Mouse (Mus musculus) kidney, embryonic 15.5 days (tissue): ENCODE results near the gene Prkcb. TPM values are rescaled to one million over a fixed set of nuclear protein-coding genes. Genes with fewer than 3 reads are reported as not detected.

Experiments
- ATAC-seq: fragments of 200-750 bp; cut with Nextera tagmentation; replicated peaks from 2 replicates; pipeline ENCODE4 v1.8.0; 2017; ENCODE audit warnings: moderate TSS enrichment; ENCODE audit not compliant: low FRiP score
- H3K27ac ChIP-seq: fragments of 300-500 bp; sonication (generic); 2 replicates; pipeline ENCODE4 v1.5.1; 2015; ENCODE audit warnings: mild to moderate bottlenecking, inconsistent platforms
- H3K27me3 ChIP-seq: fragments of 300-500 bp; sonication (generic); 2 replicates; pipeline ENCODE4 v1.6.1; 2015; ENCODE audit warnings: inconsistent platforms
- H3K36me3 ChIP-seq: fragments of 300-500 bp; sonication (generic); 2 replicates; pipeline ENCODE4 v1.6.1; 2015; ENCODE audit warnings: inconsistent platforms
- H3K4me1 ChIP-seq: fragments of 300-500 bp; sonication (generic); 2 replicates; pipeline ENCODE4 v1.6.1; 2015; ENCODE audit warnings: inconsistent platforms
- H3K4me2 ChIP-seq: fragments of 300-500 bp; sonication (generic); 2 replicates; pipeline ENCODE4 v1.6.1; 2015; ENCODE audit warnings: moderate library complexity, mild to moderate bottlenecking, inconsistent platforms
- H3K4me3 ChIP-seq: fragments of 300-500 bp; sonication (generic); replicated peaks from 2 replicates; pipeline ENCODE4 v1.5.1; 2015; ENCODE audit warnings: mild to moderate bottlenecking, inconsistent platforms
- H3K9ac ChIP-seq: fragments of 300-500 bp; sonication (generic); 2 replicates; pipeline ENCODE4 v1.6.1; 2015; ENCODE audit warnings: mild to moderate bottlenecking, inconsistent platforms
- H3K9me3 ChIP-seq: fragments of 300-500 bp; sonication (generic); replicated peaks from 2 replicates; pipeline ENCODE4 v1.6.1; 2016; ENCODE audit warnings: inconsistent platforms
- WGBS: fragments of 180-500 bp; shearing (Covaris S2); methylation state at CpG from one replicate; pipeline ENCODE4 v1.1.7; 2015; ENCODE audit warnings: mixed read lengths; 5-methylcytosine and 5-hydroxymethylcytosine counted together
- polyA plus RNA-seq: library from polyadenylated mRNA; unstranded; fragments of >200 nt; fragmentation: Nextera tagmentation; extraction: Ambion mirVana; gene quantifications from 2 replicates; pipeline ENCODE4 v1.2.1, GENCODE M21; 2015

The Prkcb gene
- polyA plus RNA-seq, 1 experiment from 2014 or later: 5.9 TPM

DNA sequence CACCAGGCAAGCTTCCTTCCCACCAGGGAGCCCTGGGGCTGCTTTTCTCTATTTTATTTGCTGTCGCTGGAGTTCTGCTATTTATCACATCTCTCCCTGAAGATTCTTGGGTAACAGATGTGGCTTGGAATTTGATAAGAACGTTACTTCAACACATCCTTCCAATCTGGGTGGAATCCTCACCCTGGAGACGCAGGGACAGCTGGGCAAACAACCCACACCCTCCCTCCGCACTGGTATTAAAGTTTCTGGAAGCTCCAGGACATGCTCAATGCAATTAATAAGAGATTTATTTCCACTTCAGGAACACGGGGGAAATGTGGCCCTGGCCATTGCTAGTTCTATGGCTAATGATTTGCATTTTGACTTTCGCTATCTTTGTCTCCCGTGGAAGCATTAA is 277.5 kb downstream of the Prkcb start:
- no peak overlapping the region for H3K4me3 ChIP-seq
- H3K4me1 ChIP-seq: no peaks in the 10 kb centered on the region
- no peaks in the 10 kb centered on the region for H3K9me3 ChIP-seq
- no peaks in the 10 kb centered on the region for H3K36me3 ChIP-seq
- H3K9ac ChIP-seq: no peak overlapping the region
- ATAC-seq: no peak
- H3K4me2 ChIP-seq: no peak overlapping the region
- WGBS: 45% methylated on average over 7 of the region's 7 CpGs
- no peaks in the 10 kb centered on the region for H3K27me3 ChIP-seq
- H3K27ac ChIP-seq: no peak overlapping the region

DNA sequence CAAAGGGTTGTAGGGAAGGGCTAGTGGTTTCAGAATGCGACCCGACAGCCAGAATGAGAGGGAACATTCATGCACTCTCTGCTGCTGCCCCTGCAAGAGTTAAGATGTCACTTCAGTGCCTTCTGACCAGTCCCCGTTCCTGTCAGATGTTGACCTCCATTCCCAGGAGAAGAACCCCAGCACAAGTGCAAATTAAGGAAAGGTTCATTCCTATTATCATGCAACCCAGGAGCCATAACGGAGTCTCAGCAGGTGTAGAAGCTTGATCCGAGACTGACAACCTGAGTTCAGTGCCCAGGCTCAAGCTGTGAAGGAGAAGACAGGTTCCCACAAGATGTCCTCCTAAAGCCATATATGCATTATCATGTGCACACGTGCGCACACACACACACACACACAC is 280.2 kb downstream of the Prkcb start:
- ATAC-seq: no peak
- H3K4me2 ChIP-seq: no peak overlapping the region
- WGBS: 86% methylated on average over 7 of the region's 7 CpGs

DNA sequence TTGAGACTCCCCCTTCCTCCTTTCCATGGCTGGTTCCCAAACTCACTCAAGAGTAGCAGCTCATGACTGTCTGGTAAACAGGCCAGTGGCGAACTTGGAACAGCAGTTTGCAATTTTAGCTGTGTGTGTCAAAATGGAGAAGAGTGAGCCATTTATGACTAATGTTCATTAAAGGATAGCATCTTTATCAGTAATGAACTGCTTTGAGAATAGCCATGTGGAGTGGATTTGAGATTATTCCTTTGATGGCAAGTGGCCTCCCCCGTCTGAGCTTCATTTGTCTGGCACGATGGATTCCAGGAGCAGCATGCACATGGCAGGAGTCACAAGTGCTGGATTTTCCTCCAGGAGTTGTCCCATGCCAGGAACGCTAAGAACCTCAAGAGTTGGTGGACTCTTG is 281.9 kb downstream of the Prkcb start:
- WGBS: 72% methylated on average over 4 of the region's 4 CpGs
- Histone ChIP-seq H3K9me3 (no peaks in the 10 kb centered on the region), H3K4me2 (no peak overlapping the region), H3K4me1 (no peaks in the 10 kb centered on the region), H3K27me3 (no peaks in the 10 kb centered on the region), H3K27ac (no peak overlapping the region), H3K36me3 (no peaks in the 10 kb centered on the region), H3K9ac (no peak overlapping the region), H3K4me3 (no peak overlapping the region)
- no peak for ATAC-seq

More for the DNA sequence above, 280.2 kb downstream of the Prkcb start:
- Histone ChIP-seq H3K27me3 (no peaks in the 10 kb centered on the region), H3K27ac (no peak overlapping the region), H3K4me3 (no peak overlapping the region), H3K36me3 (no peaks in the 10 kb centered on the region), H3K4me1 (no peaks in the 10 kb centered on the region), H3K9ac (no peak overlapping the region), H3K9me3 (no peaks in the 10 kb centered on the region)

DNA sequence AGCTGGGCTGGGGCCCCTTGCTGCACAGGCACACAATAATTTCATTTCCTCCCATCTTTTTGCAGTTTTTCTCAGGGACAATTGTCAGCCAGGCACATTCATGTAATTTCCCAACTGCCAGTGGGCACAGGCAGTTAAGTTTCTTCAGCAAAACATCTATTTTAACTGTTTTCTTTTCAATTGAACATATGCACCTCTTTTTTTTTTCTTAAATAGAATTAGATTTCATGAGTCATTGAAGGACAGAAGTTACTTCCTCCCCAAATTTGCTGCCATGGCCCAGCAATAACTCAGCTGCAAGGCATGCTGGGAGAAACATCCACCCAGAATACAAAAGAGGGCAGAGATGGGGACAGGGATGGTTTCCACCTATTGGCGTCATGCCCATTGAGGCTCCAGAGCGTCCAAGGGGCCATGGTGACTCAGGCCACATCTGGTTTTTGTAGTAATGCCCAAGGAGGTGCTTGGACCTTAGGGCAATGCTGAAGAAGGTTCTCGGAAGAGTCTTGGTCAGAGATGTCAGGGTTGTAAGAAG is 284.6 kb downstream of the Prkcb start:
- no peak overlapping the region for H3K27ac ChIP-seq
- H3K27me3 ChIP-seq: no peaks in the 10 kb centered on the region
- WGBS: 88% methylated on average over 3 of the region's 3 CpGs
- no peak for ATAC-seq
- H3K36me3 ChIP-seq: no peaks in the 10 kb centered on the region
- no peak overlapping the region for H3K9ac ChIP-seq
- no peaks in the 10 kb centered on the region for H3K4me1 ChIP-seq
- H3K9me3 ChIP-seq: no peaks in the 10 kb centered on the region
- no peak overlapping the region for H3K4me2 ChIP-seq
- no peak overlapping the region for H3K4me3 ChIP-seq

DNA sequence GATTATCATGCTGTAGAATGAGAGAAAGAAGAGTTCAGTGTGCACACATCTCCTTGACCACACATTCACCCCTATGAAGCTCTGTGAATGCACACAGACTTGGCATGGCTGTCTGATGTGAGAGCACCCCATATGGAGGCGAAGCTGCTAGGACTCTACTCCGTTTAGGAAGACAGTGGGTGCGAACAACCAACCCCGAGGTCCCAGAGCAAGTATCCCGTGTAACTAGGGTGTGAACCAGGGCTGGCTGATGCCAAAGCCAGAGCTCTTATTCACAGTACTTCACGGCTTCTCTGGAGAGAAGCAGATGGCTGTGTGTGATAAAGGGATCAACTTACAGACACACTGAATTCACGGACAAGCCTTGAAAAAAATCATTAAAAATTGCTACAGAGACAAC is 285.9 kb downstream of the Prkcb start:
- Histone ChIP-seq H3K27me3 (no peaks in the 10 kb centered on the region), H3K4me3 (no peak overlapping the region)
- WGBS: 60% methylated on average over 7 of the region's 7 CpGs

DNA sequence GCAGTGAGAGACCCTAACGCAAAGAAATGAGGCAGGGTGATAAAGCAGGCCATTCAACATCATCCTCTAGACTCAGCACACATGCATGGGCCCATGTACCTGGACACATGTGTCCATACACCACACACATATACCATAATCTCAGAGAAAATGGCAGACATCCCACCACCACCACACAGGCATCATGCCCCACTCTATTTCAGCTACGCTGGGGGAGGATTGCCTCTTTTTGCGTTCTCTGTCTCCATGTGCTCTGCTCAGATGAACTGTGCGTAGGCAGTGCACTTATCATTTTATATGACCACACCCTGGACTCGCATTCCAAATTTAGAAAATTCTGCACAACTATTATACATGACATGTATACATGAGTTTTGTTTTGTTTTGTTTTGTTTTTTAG is 286.5 kb downstream of the Prkcb start:
- WGBS: 85% methylated on average over 5 of the region's 5 CpGs

More for the DNA sequence above, 285.9 kb downstream of the Prkcb start:
- ATAC-seq: no peak
- H3K9ac ChIP-seq: no peak overlapping the region
- no peak overlapping the region for H3K27ac ChIP-seq
- no peaks in the 10 kb centered on the region for H3K9me3 ChIP-seq
- no peak overlapping the region for H3K4me2 ChIP-seq
- no peaks in the 10 kb centered on the region for H3K4me1 ChIP-seq
- H3K36me3 ChIP-seq: no peaks in the 10 kb centered on the region

DNA sequence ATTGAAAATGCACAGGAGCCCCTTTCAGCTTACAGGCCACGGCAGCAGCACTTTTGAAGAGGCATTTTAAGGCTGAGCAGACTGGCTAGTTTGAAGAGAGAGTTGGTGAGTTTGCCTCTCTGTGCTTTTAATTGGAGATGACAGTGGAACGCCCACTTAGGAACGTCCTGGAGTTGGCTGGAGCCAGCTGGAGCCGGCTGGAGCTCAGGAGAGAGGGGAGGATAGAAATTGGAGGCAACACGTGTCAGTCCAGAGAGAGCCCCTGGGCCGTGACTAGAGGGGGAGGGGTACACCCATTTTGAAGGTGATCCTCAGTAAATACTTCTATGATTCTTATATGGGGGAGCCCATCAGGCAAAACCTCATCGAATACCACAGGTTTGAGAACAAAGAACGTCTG is 287.0 kb downstream of the Prkcb start:
- 26% methylated on average over 8 of the region's 8 CpGs for WGBS

More for the DNA sequence above, 286.5 kb downstream of the Prkcb start:
- Histone ChIP-seq H3K4me1 (no peaks in the 10 kb centered on the region), H3K36me3 (no peaks in the 10 kb centered on the region), H3K4me2 (no peak overlapping the region), H3K9me3 (no peaks in the 10 kb centered on the region), H3K27me3 (no peaks in the 10 kb centered on the region), H3K4me3 (no peak overlapping the region), H3K27ac (0 out of 2 replicates have a peak overlapping the region, but pooled peaks have one; percentile 18), H3K9ac (no peak overlapping the region)
- no peak; the same call in 1 of the 2 replicates for ATAC-seq

DNA sequence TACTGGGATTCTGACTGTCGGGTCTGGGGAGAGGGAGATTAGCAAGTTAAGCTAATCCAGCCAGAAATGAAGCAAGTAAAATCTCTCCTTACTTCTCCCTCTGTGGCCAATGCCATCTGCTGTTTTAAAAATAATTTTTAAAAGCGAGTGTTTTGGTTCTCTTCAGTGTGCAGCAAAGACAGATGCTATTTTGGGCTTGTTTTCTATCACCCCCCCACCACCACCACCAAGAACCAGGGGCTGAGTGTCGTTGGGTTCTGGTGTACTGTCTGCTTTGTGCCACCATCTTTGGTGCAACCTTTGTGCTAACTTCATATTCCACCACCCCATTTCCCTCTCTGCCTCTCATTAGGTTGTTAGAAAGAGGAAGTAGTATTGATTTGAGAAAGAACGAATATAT is 289.0 kb downstream of the Prkcb start:
- Histone ChIP-seq H3K4me2 (no peak overlapping the region), H3K9ac (no peak overlapping the region), H3K9me3 (no peaks in the 10 kb centered on the region), H3K36me3 (no peaks in the 10 kb centered on the region), H3K4me1 (no peaks in the 10 kb centered on the region), H3K27me3 (no peaks in the 10 kb centered on the region), H3K27ac (no peak overlapping the region), H3K4me3 (no peak overlapping the region)
- WGBS: 83% methylated on average over 4 of the region's 4 CpGs
- ATAC-seq: no peak

More for the DNA sequence above, 287.0 kb downstream of the Prkcb start:
- no peak overlapping the region for H3K4me2 ChIP-seq
- H3K4me1 ChIP-seq: no peaks in the 10 kb centered on the region
- H3K36me3 ChIP-seq: no peaks in the 10 kb centered on the region
- H3K9me3 ChIP-seq: no peaks in the 10 kb centered on the region
- no peak overlapping the region for H3K9ac ChIP-seq
- peak; percentile 87 for ATAC-seq
- H3K4me3 ChIP-seq: no peak overlapping the region
- H3K27ac ChIP-seq: 0 out of 2 replicates have a peak overlapping the region, but pooled peaks have one; percentile 18
- H3K27me3 ChIP-seq: no peaks in the 10 kb centered on the region

DNA sequence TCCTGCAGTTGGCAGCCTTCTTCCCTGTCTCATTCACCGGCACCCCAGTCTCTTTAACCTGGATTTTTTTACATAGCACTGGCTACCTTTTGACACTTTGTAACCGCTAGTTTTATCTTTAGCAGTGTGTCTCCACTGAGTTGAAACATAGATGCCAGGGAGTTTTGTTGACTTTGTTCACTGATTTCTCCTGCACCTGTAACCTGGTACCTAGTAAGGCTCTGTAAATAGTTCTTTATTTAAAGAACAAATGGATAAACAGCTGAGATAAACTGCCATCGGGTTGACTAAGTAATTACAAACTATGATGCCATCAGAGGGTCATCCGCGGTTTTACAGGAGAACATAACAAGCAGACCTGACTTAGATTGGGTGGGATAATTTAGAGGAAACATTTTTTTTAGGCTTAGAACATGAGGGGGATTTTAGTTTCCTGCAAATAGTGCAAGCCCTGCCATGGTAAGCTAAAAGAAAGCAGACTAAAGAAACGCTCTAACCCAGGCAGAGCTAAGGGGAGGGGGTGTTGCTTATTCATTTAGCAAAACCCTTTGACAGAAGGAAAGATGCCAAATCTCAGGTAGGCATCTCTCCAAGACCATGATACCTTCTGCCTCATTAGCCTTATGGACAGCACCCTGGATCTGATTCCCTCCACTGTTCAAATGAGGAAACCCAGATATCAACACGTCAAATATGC is 291.1 kb downstream of the Prkcb start:
- no peaks in the 10 kb centered on the region for H3K4me1 ChIP-seq
- no peaks in the 10 kb centered on the region for H3K9me3 ChIP-seq
- H3K4me3 ChIP-seq: no peak overlapping the region
- no peak overlapping the region for H3K9ac ChIP-seq
- 75% methylated on average over 7 of the region's 7 CpGs for WGBS
- no peak overlapping the region for H3K4me2 ChIP-seq
- no peaks in the 10 kb centered on the region for H3K36me3 ChIP-seq
- no peak for ATAC-seq
- no peaks in the 10 kb centered on the region for H3K27me3 ChIP-seq
- H3K27ac ChIP-seq: no peak overlapping the region

DNA sequence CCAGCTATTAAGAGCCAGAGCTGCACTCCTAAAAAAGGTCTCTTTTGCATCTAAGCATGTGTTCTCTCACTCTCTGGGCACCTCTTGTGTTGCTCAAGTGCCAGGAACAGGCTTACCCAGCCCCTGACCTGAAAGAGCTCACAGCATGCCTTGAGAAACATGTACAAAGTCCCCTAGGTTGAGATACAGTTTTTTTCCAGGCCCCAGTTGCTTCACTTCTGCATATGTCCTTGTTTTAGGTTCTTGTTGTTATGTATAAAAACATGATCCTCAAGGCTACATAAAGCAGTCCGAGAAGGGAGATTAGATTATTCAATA is 291.6 kb downstream of the Prkcb start:
- no peaks in the 10 kb centered on the region for H3K9me3 ChIP-seq
- no peak overlapping the region for H3K4me3 ChIP-seq
- 86% methylated on average over 1 of the region's 1 CpGs for WGBS
- no peak overlapping the region for H3K4me2 ChIP-seq
- H3K36me3 ChIP-seq: no peaks in the 10 kb centered on the region
- H3K27me3 ChIP-seq: no peaks in the 10 kb centered on the region
- H3K4me1 ChIP-seq: no peaks in the 10 kb centered on the region
- no peak for ATAC-seq
- H3K27ac ChIP-seq: no peak overlapping the region
- H3K9ac ChIP-seq: no peak overlapping the region

DNA sequence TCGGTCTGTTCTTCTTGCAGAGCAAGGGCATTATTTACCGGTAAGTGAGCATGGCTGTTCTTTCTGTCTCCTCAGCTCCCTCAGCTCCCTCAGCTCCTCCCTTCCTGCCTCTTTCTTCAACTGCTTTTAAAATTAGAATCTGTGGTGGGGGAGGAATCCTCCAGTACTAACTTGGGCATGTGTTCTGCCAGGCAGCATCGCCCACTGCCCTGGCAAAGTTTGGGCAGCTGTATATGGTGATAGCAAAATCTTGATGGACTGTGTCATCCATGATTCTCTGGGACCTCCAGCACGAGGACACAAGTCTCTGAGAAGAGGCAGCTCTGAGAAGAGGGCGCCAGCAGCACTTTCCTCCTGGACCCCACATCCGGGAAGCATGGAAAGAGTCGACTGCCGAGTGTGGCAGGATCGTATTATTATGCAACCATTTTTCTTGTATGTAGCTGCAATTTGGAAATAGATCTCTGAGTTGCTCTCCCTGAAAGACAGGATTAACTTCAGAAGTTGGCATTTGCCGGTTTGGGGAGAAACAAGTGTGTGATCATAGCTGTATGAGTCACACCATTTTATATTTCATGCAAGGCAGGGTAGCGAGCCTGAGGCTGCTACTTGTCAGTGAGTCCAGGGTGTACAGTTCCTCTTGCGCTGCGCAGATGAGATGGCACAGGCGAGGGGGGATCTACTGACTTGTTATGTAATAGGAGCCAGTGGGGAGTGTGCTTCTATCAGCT is 296.0 kb downstream of the Prkcb start:
- no peaks in the 10 kb centered on the region for H3K36me3 ChIP-seq
- no peak overlapping the region for H3K4me2 ChIP-seq
- no peak overlapping the region for H3K9ac ChIP-seq
- no peak for ATAC-seq
- 78% methylated on average over 14 of the region's 14 CpGs for WGBS
- H3K4me1 ChIP-seq: no peaks in the 10 kb centered on the region
- no peak overlapping the region for H3K4me3 ChIP-seq
- H3K9me3 ChIP-seq: no peaks in the 10 kb centered on the region
- H3K27ac ChIP-seq: no peak overlapping the region
- H3K27me3 ChIP-seq: no peaks in the 10 kb centered on the region

DNA sequence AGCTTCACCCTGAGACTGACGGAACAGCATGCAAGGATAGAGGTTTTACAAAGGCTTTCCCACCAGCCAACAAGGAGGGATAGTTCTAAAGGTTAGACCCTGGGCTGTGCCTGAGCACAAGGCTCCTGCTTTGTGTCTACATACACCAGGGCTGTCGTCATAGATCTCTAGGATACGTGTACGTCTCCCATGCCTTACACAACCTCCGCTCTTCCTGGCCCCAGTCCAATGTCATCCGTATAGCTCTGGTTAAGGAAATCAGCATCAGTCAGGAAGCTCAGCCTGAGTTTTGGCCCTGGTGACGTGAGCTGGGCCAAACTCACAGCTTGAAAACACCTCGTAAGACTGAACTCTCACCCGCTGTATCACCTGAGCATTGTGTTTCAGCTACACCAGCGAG is 307.3 kb downstream of the Prkcb start:
- Histone ChIP-seq H3K4me1 (peaks cover 6% of the 10 kb centered on the region; the same call in 1 of the 2 replicates), H3K27me3 (no peaks in the 10 kb centered on the region), H3K9ac (no peak overlapping the region), H3K36me3 (no peaks in the 10 kb centered on the region), H3K27ac (no peak overlapping the region), H3K9me3 (no peaks in the 10 kb centered on the region), H3K4me2 (no peak overlapping the region), H3K4me3 (no peak overlapping the region)
- ATAC-seq: no peak
- 63% methylated on average over 10 of the region's 10 CpGs for WGBS
